29 mouse cellular contexts compared by ENCODE assay signal in genomic region chr12:79105312-79105711, GRCm38 (mm10). TPM values are rescaled to one million over a fixed set of nuclear protein-coding genes. Genes with fewer than 3 reads are reported as not detected.
DNase-seq lines count a peak whose midpoint lies in the region; ATAC-seq and TF ChIP-seq lines count a peak whose summit lies in the region.
"Had no signal": no experiment of that assay in that cellular context is flagged by ENCODE, and none has a peak within 500 bp of the region (broad histone marks: within the 10 kb centered on the region; RNA-seq: fewer than 3 reads in every experiment).

No protein-coding gene starts in this region.

- no peak overlapping the region for H3K27ac ChIP-seq in intestine, postnatal 0 days (ENCODE audit: low read depth, low read length)
- no peak overlapping the region for H3K27ac ChIP-seq in intestine, embryonic 16.5 days (ENCODE audit: low read length)
- H3K27ac ChIP-seq in kidney, embryonic 15.5 days, result no peak overlapping the region
- H3K27ac ChIP-seq in kidney, postnatal 0 days, result 0 out of 2 replicates have a peak overlapping the region, but pooled peaks have one; percentile 2
- H3K27ac ChIP-seq: embryonic facial prominence, embryonic 10.5 days; embryonic facial prominence, embryonic 13.5 days; forebrain, embryonic 12.5 days; gastrocnemius, adult 2 months; heart, embryonic 15.5 days; hindbrain, embryonic 10.5 days; hindbrain, embryonic 13.5 days had no signal

- no peaks in the 10 kb centered on the region for H3K27me3 ChIP-seq in intestine, postnatal 0 days (replicated peaks; ENCODE audit: control insufficient read depth, insufficient read depth, low read length)
- H3K27me3 ChIP-seq in intestine, embryonic 16.5 days (replicated peaks; ENCODE audit: control insufficient read depth, insufficient read depth, low read length), result no peaks in the 10 kb centered on the region
- no peaks in the 10 kb centered on the region for H3K27me3 ChIP-seq in kidney, embryonic 15.5 days
- no peaks in the 10 kb centered on the region for H3K27me3 ChIP-seq in kidney, postnatal 0 days (ENCODE audit: insufficient read depth, low read length)
- H3K27me3 ChIP-seq: embryonic facial prominence, embryonic 13.5 days; forebrain, embryonic 12.5 days; heart, embryonic 12.5 days; hindbrain, embryonic 13.5 days; Patski had no signal

- no peak overlapping the region for H3K4me3 ChIP-seq in intestine, postnatal 0 days (ENCODE audit: low read depth, low read length)
- no peak overlapping the region for H3K4me3 ChIP-seq in intestine, embryonic 16.5 days (ENCODE audit: low read length)
- H3K4me3 ChIP-seq in kidney, embryonic 15.5 days (replicated peaks), result no peak overlapping the region
- H3K4me3 ChIP-seq in kidney, postnatal 0 days (replicated peaks; ENCODE audit: low read depth, low read length), result no peak overlapping the region
- H3K4me3 ChIP-seq: embryonic facial prominence, embryonic 10.5 days; embryonic facial prominence, embryonic 13.5 days; erythroblast, embryonic 14.5 days; forebrain, embryonic 12.5 days; gastrocnemius, adult 2 months; heart, embryonic 12.5 days; heart, embryonic 15.5 days; hindbrain, embryonic 10.5 days; hindbrain, embryonic 13.5 days had no signal

- no peak overlapping the region for H3K9ac ChIP-seq in intestine, postnatal 0 days (ENCODE audit: low read depth, low read length)
- no peak overlapping the region for H3K9ac ChIP-seq in intestine, embryonic 16.5 days (ENCODE audit: low read depth, low read length)
- H3K9ac ChIP-seq in kidney, embryonic 15.5 days, result no peak overlapping the region
- H3K9ac ChIP-seq in kidney, postnatal 0 days (ENCODE audit: low read depth, low read length), result no peak overlapping the region
- H3K9ac ChIP-seq: embryonic facial prominence, embryonic 13.5 days; forebrain, embryonic 12.5 days; heart, embryonic 12.5 days; heart, embryonic 15.5 days; hindbrain, embryonic 13.5 days had no signal

- TF ChIP-seq CTCF in intestine, postnatal 0 days (IDR thresholded peaks at IDR 0.05; ENCODE audit: low read depth), result no peak
- TF ChIP-seq CTCF in kidney, postnatal 0 days (IDR thresholded peaks at IDR 0.05; ENCODE audit: low read depth), result no peak

- no peak overlapping the region for H3K4me2 ChIP-seq in intestine, postnatal 0 days (replicated peaks; ENCODE audit: low read depth)
- no peak overlapping the region for H3K4me2 ChIP-seq in intestine, embryonic 16.5 days (ENCODE audit: low read depth, low read length)
- no peak overlapping the region for H3K4me2 ChIP-seq in kidney, embryonic 15.5 days
- H3K4me2 ChIP-seq in kidney, postnatal 0 days (ENCODE audit: low read length), result no peak overlapping the region
- H3K4me2 ChIP-seq: embryonic facial prominence, embryonic 13.5 days; forebrain, embryonic 12.5 days; heart, embryonic 12.5 days; heart, embryonic 15.5 days; hindbrain, embryonic 13.5 days had no signal

- 54% methylated on average over 5 of the region's 5 CpGs for WGBS in intestine, postnatal 0 days
- 76% methylated on average over 5 of the region's 5 CpGs for WGBS in intestine, embryonic 16.5 days
- WGBS in kidney, embryonic 15.5 days, result 68% methylated on average over 5 of the region's 5 CpGs
- WGBS in kidney, postnatal 0 days, result 57% methylated on average over 5 of the region's 5 CpGs

- ATAC-seq in intestine, postnatal 0 days, result peak; percentile 45; the same call in 1 of the 2 replicates
- ATAC-seq in intestine, embryonic 16.5 days, result no peak
- ATAC-seq in kidney, embryonic 15.5 days (replicated peaks; ENCODE audit: low FRiP score), result no peak
- peak; percentile 63; the same call in 1 of the 2 replicates for ATAC-seq in kidney, postnatal 0 days (replicated peaks; ENCODE audit: low FRiP score, low read depth)
- ATAC-seq: forebrain, embryonic 16.5 days; hindbrain, embryonic 16.5 days; Patski had no signal

- no peaks in the 10 kb centered on the region for H3K9me3 ChIP-seq in intestine, postnatal 0 days (ENCODE audit: control insufficient read depth)
- H3K9me3 ChIP-seq in intestine, embryonic 16.5 days (ENCODE audit: control insufficient read depth, low read length), result no peaks in the 10 kb centered on the region
- no peaks in the 10 kb centered on the region for H3K9me3 ChIP-seq in kidney, embryonic 15.5 days (replicated peaks)
- no peaks in the 10 kb centered on the region for H3K9me3 ChIP-seq in kidney, postnatal 0 days (replicated peaks; ENCODE audit: low read length)
- H3K9me3 ChIP-seq: embryonic facial prominence, embryonic 10.5 days; embryonic facial prominence, embryonic 13.5 days; forebrain, embryonic 12.5 days; heart, embryonic 15.5 days; hindbrain, embryonic 13.5 days had no signal

- no peaks in the 10 kb centered on the region for H3K36me3 ChIP-seq in intestine, postnatal 0 days (ENCODE audit: control insufficient read depth, insufficient read depth)
- no peaks in the 10 kb centered on the region for H3K36me3 ChIP-seq in intestine, embryonic 16.5 days (ENCODE audit: control insufficient read depth, insufficient read depth, low read length)
- no peaks in the 10 kb centered on the region for H3K36me3 ChIP-seq in kidney, embryonic 15.5 days
- H3K36me3 ChIP-seq in kidney, postnatal 0 days (ENCODE audit: insufficient read depth, low read length), result no peaks in the 10 kb centered on the region
- H3K36me3 ChIP-seq: embryonic facial prominence, embryonic 10.5 days; embryonic facial prominence, embryonic 13.5 days; forebrain, embryonic 12.5 days; heart, embryonic 12.5 days; heart, embryonic 15.5 days; hindbrain, embryonic 10.5 days; hindbrain, embryonic 13.5 days had no signal

- no peaks in the 10 kb centered on the region; the same call in 1 of the 2 replicates for H3K4me1 ChIP-seq in intestine, postnatal 0 days (replicated peaks; ENCODE audit: control insufficient read depth, insufficient read depth, low read length)
- H3K4me1 ChIP-seq in intestine, embryonic 16.5 days (ENCODE audit: control insufficient read depth, insufficient read depth, low read length), result no peaks in the 10 kb centered on the region
- no peaks in the 10 kb centered on the region for H3K4me1 ChIP-seq in kidney, embryonic 15.5 days
- no peaks in the 10 kb centered on the region for H3K4me1 ChIP-seq in kidney, postnatal 0 days (replicated peaks; ENCODE audit: insufficient read depth, low read length)
- H3K4me1 ChIP-seq: embryonic facial prominence, embryonic 13.5 days; forebrain, embryonic 12.5 days; heart, embryonic 15.5 days; hindbrain, embryonic 10.5 days; hindbrain, embryonic 13.5 days had no signal

- DNase-seq in kidney, adult 8-10 months, result peak; percentile 27 to 54
- DNase-seq in kidney, postnatal 0 days (ENCODE audit: low spot score), result no peak
- peak; percentile 42 to 74 for DNase-seq in kidney, postnatal 25 days
- no peak for DNase-seq in adrenal gland, adult (ENCODE audit: inconsistent age in 2 of 2, low spot score in 1 of 2)
- no peak for DNase-seq in MN1 (ENCODE audit: low spot score)
- DNase-seq: adrenal gland, adult 2 months; adrenal gland, postnatal 14 days; cerebellum, adult 11 months; cerebellum, adult 2 months; cerebellum, adult 9-11 months; cerebellum, postnatal 25 days; gastrocnemius, adult 2 months; gastrocnemius, postnatal 14 days; heart, postnatal 10 days; heart, postnatal 36 days had no signal

RNA-seq across cellular contexts. Expression of gene Pigh, which starts 15.9 kb away (rescaled TPM):
- polyA plus RNA-seq in intestine, postnatal 0 days (2015; fragmentation: Nextera tagmentation; extraction: Ambion mirVana), result 18.2 and 20.9 TPM in 2 replicates
- 26.2 and 27.6 TPM in 2 replicates for polyA plus RNA-seq in intestine, embryonic 16.5 days (2015; fragmentation: Nextera tagmentation; extraction: Ambion mirVana)
- 31.7 and 36.2 TPM in 2 replicates for polyA plus RNA-seq in kidney, embryonic 15.5 days (2015; fragmentation: Nextera tagmentation; extraction: Ambion mirVana)
- polyA plus RNA-seq in kidney, postnatal 0 days (2015; fragmentation: Nextera tagmentation; extraction: Ambion mirVana), result 23.3 and 25.6 TPM in 2 replicates
- polyA plus RNA-seq: erythroblast, embryonic 14.5 days had no signal

RNA-seq across cellular contexts. Expression of gene Arg2, which starts 25.3 kb away (rescaled TPM):
- polyA plus RNA-seq in intestine, postnatal 0 days (2015; fragmentation: Nextera tagmentation; extraction: Ambion mirVana), result 1.0 TPM in 2 replicates
- 0.75 and 0.82 TPM in 2 replicates for polyA plus RNA-seq in intestine, embryonic 16.5 days (2015; fragmentation: Nextera tagmentation; extraction: Ambion mirVana)
- 13.2 and 14.6 TPM in 2 replicates for polyA plus RNA-seq in kidney, embryonic 15.5 days (2015; fragmentation: Nextera tagmentation; extraction: Ambion mirVana)
- 51.1 and 66.6 TPM in 2 replicates for polyA plus RNA-seq in kidney, postnatal 0 days (2015; fragmentation: Nextera tagmentation; extraction: Ambion mirVana)
- polyA plus RNA-seq: adrenal gland, adult 2 months; erythroblast, embryonic 14.5 days had no signal

Comparison
In these comparisons a context has a peak if more than half of its experiments do, and no peak if none do; other contexts are left out.
1. ATAC-seq: peak in intestine, postnatal 0 days (single experiment) and kidney, postnatal 0 days (single experiment); none in intestine, embryonic 16.5 days (single experiment) and kidney, embryonic 15.5 days (single experiment).
2. DNase-seq: peak in kidney, adult 8-10 months (2 of 2) and kidney, postnatal 25 days (2 of 2); none in kidney, postnatal 0 days (single experiment), adrenal gland, adult (0 of 2) and MN1 (single experiment).